8 mouse cellular contexts compared by ENCODE assay signal in the genomic region with DNA sequence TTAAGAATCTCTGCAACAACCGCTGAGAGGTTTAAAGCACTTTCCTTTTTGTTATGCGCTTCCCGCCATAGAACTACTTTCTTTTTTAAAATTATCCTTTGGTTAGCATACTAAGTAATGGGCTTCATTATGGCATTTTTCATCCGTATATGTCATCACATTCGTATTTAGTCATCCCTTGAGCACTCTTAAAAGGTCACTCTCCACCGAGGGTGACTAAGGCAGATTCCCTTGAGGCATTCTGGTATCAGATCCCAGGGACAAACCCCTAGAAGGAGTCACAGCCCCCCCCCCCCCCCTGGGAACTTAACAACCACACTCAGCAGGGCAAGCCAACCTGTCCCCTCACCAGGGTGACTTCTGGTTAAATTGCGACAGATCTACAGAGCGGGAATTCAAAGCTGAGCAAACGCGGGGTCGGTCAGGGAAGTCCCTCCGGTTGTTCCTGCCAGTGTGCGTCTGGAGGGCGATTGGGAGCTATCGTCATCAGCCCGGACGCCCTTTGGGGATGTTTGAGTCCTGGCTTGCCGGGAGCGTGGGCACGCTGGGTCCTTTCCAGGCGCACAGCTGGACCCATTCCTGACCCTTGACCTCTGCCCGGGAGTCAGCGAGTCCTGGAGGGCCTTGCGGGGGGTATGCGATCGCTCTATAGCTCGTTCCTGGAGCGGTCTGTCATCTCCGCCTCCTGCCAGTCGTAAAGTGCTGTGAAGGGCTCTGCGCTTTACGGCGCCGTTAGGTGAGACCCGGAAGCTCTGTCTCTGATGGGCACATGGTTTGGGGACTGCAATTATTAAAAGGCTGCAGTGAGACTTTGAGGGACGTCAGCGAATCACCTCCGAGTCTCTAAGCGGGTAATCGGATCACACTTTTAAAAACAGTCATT. TPM values are rescaled to one million over a fixed set of nuclear protein-coding genes. Genes with fewer than 3 reads are reported as not detected.
DNase-seq lines count a peak whose midpoint lies in the region; ATAC-seq and TF ChIP-seq lines count a peak whose summit lies in the region.

A gene (plus strand): TSS at position 411 of the 883 bp plus-strand sequence.

- peak within 1 kb of the TSS; percentile 83 for H3K9ac ChIP-seq in ES-Bruce4 (ENCODE audit: low read depth, poor library complexity, severe bottlenecking)
- H3K9ac ChIP-seq in forebrain, embryonic 13.5 days: peak within 1 kb of the TSS; percentile 85
- H3K9ac ChIP-seq in neural tube, embryonic 15.5 days (replicated peaks): peak within 1 kb of the TSS; percentile 77

- peak within 1 kb of the TSS; percentile 82 for H3K4me2 ChIP-seq in forebrain, embryonic 13.5 days
- peak within 1 kb of the TSS; percentile 74 for H3K4me2 ChIP-seq in neural tube, embryonic 15.5 days

- H3K9me3 ChIP-seq in ES-Bruce4 (replicated peaks; ENCODE audit: control insufficient read depth, insufficient read depth, low read length, poor library complexity, severe bottlenecking): no peaks in the 10 kb centered on the region
- no peaks in the 10 kb centered on the region for H3K9me3 ChIP-seq in forebrain, embryonic 13.5 days (replicated peaks)
- no peaks in the 10 kb centered on the region for H3K9me3 ChIP-seq in neural tube, embryonic 15.5 days (replicated peaks)

- DNase-seq in heart, postnatal 14 days: peak; percentile 85 to 89
- peak; percentile 92 for DNase-seq in layer of hippocampus, adult 11-12 months (ENCODE audit: low spot score)
- DNase-seq in lung, adult 18-20 months: peak; percentile 90 to 91
- peak; percentile 90 for DNase-seq in testis, postnatal 14 days (ENCODE audit: low spot score)

- ATAC-seq in cerebellum, adult (ENCODE audit: insufficient number of reproducible peaks, low FRiP score, low TSS enrichment): peak; percentile 94
- peak; percentile 99 for ATAC-seq in forebrain, embryonic 13.5 days
- peak; percentile 98 for ATAC-seq in neural tube, embryonic 15.5 days (ENCODE audit: low FRiP score)

- intact Hi-C loops in heart, postnatal 14 days (cut with DNase I): loop anchor here (2.0 to 5.0 kb wide), 5 partner anchors 70 to 225 kb away; a partner anchor contains a TSS

- TF ChIP-seq EP300 in ES-Bruce4 (IDR thresholded peaks at IDR 0.05; ENCODE audit: insufficient read depth, low read depth, low read length): 0 out of 2 replicates have a peak, but pooled peaks have one; percentile 22

- peaks cover 2% of the 10 kb centered on the region for H3K36me3 ChIP-seq in ES-Bruce4 (ENCODE audit: control insufficient read depth, insufficient read depth, low read length, poor library complexity, severe bottlenecking)
- no peaks in the 10 kb centered on the region for H3K36me3 ChIP-seq in forebrain, embryonic 13.5 days (ENCODE audit: poor library complexity, severe bottlenecking)
- no peaks in the 10 kb centered on the region for H3K36me3 ChIP-seq in neural tube, embryonic 15.5 days

- no peak for TF ChIP-seq CTCF in ES-Bruce4 (IDR thresholded peaks at IDR 0.05; ENCODE audit: low read depth, low read length)

- no peaks in the 10 kb centered on the region for H3K4me1 ChIP-seq in ES-Bruce4 (ENCODE audit: control insufficient read depth, insufficient read depth, low read length)
- peaks cover 8% of the 10 kb centered on the region for H3K4me1 ChIP-seq in forebrain, embryonic 13.5 days
- H3K4me1 ChIP-seq in neural tube, embryonic 15.5 days: peaks cover 7% of the 10 kb centered on the region

- no peak for TF ChIP-seq POLR2A in ES-Bruce4 (IDR thresholded peaks at IDR 0.05; ENCODE audit: insufficient read depth, low read length)

- no peak within 1 kb of the TSS for H3K27ac ChIP-seq in ES-Bruce4 (ENCODE audit: insufficient read depth, low read length)
- peak within 1 kb of the TSS; percentile 70 for H3K27ac ChIP-seq in forebrain, embryonic 13.5 days
- peak within 1 kb of the TSS; percentile 93 for H3K27ac ChIP-seq in neural tube, embryonic 15.5 days (replicated peaks)

- no peaks in the 10 kb centered on the region for H3K27me3 ChIP-seq in ES-Bruce4 (ENCODE audit: control insufficient read depth, insufficient read depth, low read length, poor library complexity, severe bottlenecking)
- H3K27me3 ChIP-seq in forebrain, embryonic 13.5 days: no peaks in the 10 kb centered on the region
- H3K27me3 ChIP-seq in neural tube, embryonic 15.5 days (replicated peaks): no peaks in the 10 kb centered on the region

- WGBS in forebrain, embryonic 13.5 days: under 1% methylated on average over 40 of the region's 40 CpGs
- under 1% methylated on average over 40 of the region's 40 CpGs for WGBS in neural tube, embryonic 15.5 days

- H3K4me3 ChIP-seq in ES-Bruce4 (ENCODE audit: low read depth, low read length): peak within 1 kb of the TSS; percentile 100
- peak within 1 kb of the TSS; percentile 82 for H3K4me3 ChIP-seq in forebrain, embryonic 13.5 days
- H3K4me3 ChIP-seq in neural tube, embryonic 15.5 days (replicated peaks): peak within 1 kb of the TSS; percentile 69

RNA-seq across cellular contexts. Expression of the gene that starts here (rescaled TPM):
- polyA plus RNA-seq in ES-Bruce4 (2011; ENCODE audit: insufficient read depth, insufficient read length, low read depth, missing spikeins): 27.3 and 33.2 TPM in 2 replicates
- polyA plus RNA-seq in forebrain, embryonic 13.5 days (2015; fragmentation: Nextera tagmentation; extraction: Ambion mirVana): 29.8 and 30.2 TPM in 2 replicates
- total RNA-seq in heart, postnatal 14 days (2021): 1 to 10 TPM; 6.4 to 7.2 TPM
- 28.7 and 29.7 TPM in 2 replicates for polyA plus RNA-seq in neural tube, embryonic 15.5 days (2015; fragmentation: Nextera tagmentation; extraction: Ambion mirVana)
